Mouse (Mus musculus) thymus, postnatal 25 days (tissue): Measurements from ENCODE around the gene Tctex1d2.

ENCODE experiments used
- DNase-seq: peaks from one replicate; pipeline ENCODE4 v3.0.0; 2022

The Tctex1d2 gene

DNA sequence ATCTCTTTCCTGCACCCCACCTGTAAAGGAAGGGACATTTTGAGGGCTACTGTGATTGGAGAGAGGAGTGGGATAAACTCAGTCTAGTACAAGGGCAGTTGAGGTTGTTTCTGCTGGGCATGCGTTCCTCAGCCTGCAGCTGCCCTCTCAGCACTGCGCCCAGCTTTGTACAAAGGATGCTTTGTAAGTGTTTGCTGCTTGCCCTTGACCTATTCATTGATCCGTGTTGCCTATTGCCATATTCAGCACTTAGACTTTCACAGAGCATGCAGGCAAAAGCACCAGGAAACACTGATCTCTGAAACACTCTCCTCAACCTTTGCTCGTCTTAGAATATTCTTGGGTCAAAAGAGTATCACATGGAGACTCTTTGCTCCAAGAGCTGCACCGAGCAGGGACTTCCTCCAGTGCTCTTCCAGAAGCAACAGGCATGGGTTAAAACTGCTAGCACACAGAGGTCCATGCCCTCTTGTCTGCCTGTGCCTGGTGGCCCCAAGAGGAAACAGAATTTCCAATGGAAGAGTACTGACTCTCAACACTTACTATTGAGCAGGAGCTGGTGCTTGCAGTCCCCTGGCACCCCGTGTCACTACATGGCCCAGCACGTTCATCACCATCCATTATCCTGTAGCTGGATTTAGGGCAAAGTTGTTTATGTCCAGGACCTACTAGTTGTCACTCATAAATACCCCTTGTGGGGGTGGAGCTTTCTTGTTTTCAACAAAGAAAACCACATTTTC, 52.9 kb downstream of the Tctex1d2 start:
- DNase-seq: no peak

DNA sequence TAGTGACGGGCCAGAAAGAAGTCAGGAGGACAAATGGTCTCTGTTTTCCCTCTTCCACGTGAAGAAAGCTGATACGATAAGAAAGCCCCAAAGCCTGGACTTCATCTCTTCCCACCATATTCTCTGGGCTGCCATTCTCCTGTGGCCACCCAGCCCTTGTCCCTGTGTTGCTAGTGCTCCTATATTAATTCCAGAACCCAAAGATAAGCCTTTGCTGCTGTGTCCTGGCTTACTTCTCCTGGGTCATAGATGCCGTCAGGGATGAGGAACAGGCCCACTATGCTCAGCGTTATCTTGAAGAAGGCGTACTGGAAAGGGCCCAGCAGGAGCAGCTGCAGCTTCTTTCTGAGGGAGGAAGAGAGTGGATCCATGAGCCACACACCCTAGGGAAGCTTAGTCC, 57.8 kb downstream of the Tctex1d2 start:
- no peak for DNase-seq
